Mouse (Mus musculus) 3T3-L1 (cell line): ENCODE measurements around the gene Wdr91.
A peak's percentile ranks its signal among the peaks of the same experiment; 100 is the strongest.

Source experiments
- DNase-seq: peaks from one replicate; pipeline ENCODE4 v3.0.0-alpha.2; 2015; ENCODE audit warnings: low read depth, low spot score

Gene Wdr91

GRCm38 (mm10) chr6:34879101-34879740, 31.5 kb downstream of the Wdr91 start:
- DNase-seq = no peak

DNA sequence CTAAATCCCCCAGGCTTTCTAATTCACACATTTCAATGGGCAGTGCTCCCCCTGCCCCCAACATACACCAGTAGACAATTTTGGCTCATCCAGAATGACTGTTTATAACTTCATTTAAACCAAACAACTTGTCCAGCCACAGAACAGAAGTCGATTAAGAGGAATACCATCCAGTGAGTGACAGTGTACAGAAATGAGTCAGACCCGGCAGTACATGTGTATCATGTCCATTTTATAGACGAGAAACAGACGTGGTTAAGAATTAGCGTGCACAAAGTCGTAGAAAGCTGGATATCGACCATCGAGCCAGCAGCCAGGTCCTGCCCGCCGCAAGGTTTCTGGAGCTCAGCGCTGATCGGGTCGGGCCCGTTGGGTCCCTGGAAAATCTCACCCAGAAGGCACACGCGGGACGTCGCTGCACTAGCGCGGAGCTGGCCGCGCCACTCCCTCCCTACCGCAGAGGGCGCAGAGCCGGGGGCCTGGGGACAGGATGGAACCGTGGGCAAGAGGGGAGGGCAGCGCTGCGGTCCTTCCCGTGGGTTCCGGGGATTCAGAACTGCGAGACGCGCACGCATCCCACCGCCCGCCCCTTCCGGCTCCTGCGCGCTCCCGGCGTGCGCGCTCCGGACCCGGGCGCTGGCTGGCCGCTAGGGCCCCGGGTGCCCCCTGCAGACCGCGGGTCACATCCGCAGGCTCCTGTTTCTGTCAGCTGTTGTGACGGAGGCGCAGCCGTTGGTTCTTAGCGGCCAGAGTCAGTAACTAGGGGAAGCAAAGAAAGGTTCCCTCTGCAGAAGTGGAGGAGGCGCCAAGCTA, 33.0 kb downstream of the Wdr91 start, which contains the start of gene Cyren:
TSS of gene Cyren (minus strand) at position 552 of the 813 bp plus-strand sequence.
- DNase-seq = peak; percentile 93

- DNase-seq = peak; percentile 33
Observed at GRCm38 (mm10) chr6:34876835-34877156, 33.9 kb downstream of the Wdr91 start.

- DNase-seq = no peak
Observed at GRCm38 (mm10) chr6:34875966-34876834, 34.5 kb downstream of the Wdr91 start.

DNA sequence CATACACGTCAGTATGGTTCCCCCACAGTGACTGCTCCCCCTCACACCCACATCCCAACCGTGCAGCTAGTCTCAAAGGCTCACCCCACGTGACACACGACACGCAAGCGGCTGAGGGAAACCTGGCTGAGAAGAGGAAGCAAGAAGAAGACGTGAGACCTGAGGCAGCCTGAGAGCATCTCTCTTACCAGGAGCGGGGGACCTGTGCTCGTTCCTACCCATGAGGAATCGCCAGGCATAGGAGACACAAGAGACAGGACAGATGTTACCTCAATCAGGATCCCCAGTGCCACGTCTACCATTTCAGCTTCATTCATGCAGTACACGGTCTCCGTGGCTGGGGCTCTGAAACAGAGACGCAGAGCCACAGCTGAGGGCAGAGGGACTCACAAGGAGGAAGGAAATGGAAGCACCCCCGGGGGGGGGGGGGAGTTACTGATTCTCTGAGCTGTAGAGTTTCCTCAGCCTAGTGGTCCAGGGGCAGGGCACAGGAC, 35.4 kb downstream of the Wdr91 start:
- no peak for DNase-seq

DNA sequence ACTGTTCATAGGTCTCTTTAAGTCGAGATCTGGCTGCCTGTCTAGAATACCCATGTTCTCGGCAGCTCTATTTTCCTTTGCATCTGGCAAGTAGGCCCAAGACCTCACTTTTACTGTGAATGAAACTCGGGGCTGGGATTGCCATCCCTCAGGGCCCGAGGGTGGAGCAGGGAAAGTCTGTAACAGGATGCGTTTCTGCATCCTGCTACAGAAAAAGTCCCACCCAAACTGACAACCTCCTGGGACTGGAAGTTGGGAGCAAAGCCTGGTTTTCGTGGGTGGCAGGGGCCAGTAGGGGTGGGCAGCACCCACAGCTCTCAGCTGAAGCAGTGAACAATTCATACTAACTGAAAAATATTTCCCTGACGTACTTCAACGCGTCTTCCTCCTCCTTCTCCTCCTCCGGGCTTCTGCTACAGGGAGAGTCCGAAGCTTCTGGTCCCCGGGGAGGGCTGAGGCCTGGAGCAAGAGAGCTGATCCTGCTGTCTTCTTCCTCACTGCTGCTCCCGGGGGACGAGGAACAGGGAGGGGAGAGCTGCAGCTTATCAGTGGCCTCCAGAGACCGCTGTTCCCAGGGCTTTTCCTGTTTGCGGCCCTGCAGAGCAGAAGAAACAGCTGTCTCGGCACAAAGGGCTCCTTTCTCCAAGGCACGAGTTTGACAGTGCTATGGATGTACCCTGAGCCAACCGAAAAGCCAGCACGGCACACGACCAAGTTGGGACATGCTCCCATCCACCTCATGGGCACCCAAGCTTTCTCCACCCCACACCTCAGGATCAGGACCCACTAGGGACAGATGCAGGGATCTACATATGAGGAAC, 36.4 kb downstream of the Wdr91 start:
- no peak for DNase-seq

GRCm38 (mm10) chr6:34872871-34873270, 37.8 kb downstream of the Wdr91 start:
- no peak for DNase-seq

DNA sequence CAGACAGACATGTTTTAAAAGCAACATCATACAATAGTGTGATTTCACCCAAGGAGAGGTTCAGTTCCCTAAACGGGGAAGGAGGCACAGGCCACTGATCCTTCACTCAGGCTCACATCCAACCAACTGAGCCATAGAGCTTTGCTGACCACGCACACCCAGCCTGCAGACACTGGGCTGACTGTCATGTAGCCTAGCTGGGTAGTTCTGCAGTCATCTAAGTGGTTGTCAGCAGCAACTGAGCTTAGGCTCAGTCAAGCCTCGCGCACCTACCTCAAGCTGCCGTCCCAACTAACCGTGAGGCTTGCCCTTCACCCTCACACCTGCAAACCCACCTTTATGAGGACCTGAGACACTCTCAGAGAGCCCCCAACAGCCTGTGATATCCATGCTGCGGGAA, 38.7 kb downstream of the Wdr91 start:
- DNase-seq = no peak

DNA sequence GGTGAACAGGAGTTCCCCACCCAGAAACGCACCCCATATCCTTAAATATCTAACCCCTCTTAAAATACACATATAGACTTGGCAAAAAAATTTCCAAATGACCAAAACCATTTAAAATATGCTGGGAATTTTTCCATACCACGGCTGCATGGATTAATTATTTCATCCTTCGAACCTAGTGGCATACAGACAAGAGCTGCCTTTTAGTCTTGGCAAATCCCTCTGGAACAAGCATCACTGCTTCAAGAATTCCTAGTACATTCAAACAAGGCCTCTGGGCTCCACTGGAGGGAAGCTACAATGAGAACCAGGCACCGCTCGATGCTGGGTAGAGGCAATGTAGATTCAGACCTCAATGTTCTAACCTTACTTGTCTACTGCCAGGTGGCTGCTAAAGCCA, 40.0 kb downstream of the Wdr91 start:
- DNase-seq = peak; percentile 70

DNA sequence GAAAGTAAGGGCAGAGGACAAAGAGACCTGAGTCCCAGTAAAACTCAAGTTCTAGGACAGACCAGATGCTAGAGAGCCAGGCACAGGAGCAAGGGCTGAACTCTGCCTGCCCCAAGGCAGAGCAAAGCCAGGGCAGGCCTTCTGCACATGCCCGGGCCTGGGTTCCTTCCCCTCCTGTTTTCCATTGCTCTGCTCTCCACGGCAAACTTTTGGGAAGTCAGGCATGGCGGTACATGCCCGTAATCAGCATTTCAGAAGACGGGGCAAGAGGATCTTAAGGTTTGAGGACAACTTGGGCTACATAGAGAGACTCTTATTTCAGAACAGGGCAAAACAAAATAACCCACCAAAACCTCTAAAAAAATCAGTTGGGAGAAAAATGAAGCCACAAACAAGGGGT, 40.5 kb downstream of the Wdr91 start:
- no peak for DNase-seq

GRCm38 (mm10) chr6:34869225-34869915, 41.3 kb downstream of the Wdr91 start:
- DNase-seq = peak; percentile 72

GRCm38 (mm10) chr6:34868507-34869217, 42.0 kb downstream of the Wdr91 start:
- peak; percentile 53 for DNase-seq

GRCm38 (mm10) chr6:34867995-34868350, 42.7 kb downstream of the Wdr91 start:
- DNase-seq = no peak

- DNase-seq = no peak
Observed at GRCm38 (mm10) chr6:34867301-34867994, 43.2 kb downstream of the Wdr91 start.

- peak; percentile 71 for DNase-seq
Observed at GRCm38 (mm10) chr6:34866786-34867185, 43.9 kb downstream of the Wdr91 start.

GRCm38 (mm10) chr6:34865711-34866593, 44.7 kb downstream of the Wdr91 start:
- DNase-seq = peak; percentile 90

- DNase-seq = no peak
Observed at GRCm38 (mm10) chr6:34865213-34865612, 45.5 kb downstream of the Wdr91 start.

DNA sequence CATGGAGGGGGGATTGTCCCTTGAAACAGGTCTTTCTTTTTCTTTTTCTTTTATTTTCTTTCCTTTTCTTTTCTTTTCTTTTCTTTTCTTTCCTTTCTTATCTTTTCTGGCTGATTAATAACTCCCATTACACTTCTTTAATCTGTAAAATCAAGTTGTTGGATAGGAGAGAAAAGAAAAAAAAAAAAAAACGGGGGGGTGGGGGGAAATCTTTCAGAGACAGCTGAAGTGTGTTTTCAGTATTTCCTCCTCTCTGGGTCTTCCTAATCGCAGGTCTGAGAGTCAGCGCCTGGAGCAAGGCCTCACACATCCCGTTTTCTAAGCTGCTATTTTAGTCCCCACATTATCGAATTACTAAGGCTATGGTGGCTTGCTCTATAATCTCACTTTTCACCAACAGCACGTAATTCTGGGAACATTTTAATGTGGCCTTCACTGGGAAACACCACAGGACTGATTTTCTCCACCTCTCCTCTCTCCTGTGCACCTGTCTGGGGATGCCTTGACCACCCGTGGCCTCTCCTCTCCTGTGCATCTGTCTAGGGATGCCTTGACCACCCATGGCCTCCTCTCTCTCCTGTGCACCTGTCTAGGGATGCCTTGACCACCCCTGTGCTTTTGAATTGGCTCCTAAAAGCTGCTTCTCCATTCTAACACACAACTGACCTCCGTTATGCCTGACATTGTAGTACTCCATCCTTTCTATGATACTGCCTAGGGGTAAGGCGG, 46.7 kb downstream of the Wdr91 start:
- no peak for DNase-seq
